Mouse (Mus musculus) thymus, adult 2 months (tissue): ENCODE results near the gene Ifnlr1. TPM values are rescaled to one million over a fixed set of nuclear protein-coding genes. Genes with fewer than 3 reads are reported as not detected.

Experiments
- DNase-seq: peaks from one replicate; pipeline ENCODE4 v3.0.0; 2021
- H3K27ac ChIP-seq: fragments of 200-500 bp; 2 replicates; pipeline ENCODE4 v1.5.1; 2012; ENCODE audit warnings: low read length, control low read depth; ENCODE audit not compliant: control insufficient read depth, insufficient read depth
- H3K27me3 ChIP-seq: fragments of 200-500 bp; 2 replicates; pipeline ENCODE4 v1.6.1; 2012; ENCODE audit warnings: mild to moderate bottlenecking, low read length, moderate library complexity, mixed read lengths; ENCODE audit not compliant: control insufficient read depth, insufficient read depth
- H3K36me3 ChIP-seq: fragments of 200-500 bp; 2 replicates; pipeline ENCODE4 v1.6.1; 2012; ENCODE audit warnings: mild to moderate bottlenecking, low read length, moderate library complexity; ENCODE audit not compliant: control insufficient read depth, insufficient read depth
- H3K4me1 ChIP-seq: fragments of 200-500 bp; replicated peaks from 2 replicates; pipeline ENCODE4 v1.6.1; 2012; ENCODE audit warnings: low read length; ENCODE audit not compliant: control insufficient read depth, insufficient read depth
- H3K4me3 ChIP-seq: fragments of 200-500 bp; 2 replicates; pipeline ENCODE4 v1.5.1; 2012; ENCODE audit warnings: mild to moderate bottlenecking, low read length, control low read depth, moderate library complexity; ENCODE audit not compliant: control insufficient read depth, insufficient read depth
- CTCF ChIP-seq: fragments of 200-500 bp; IDR thresholded peaks from 2 replicates; pipeline ENCODE4 v1.5.1; 2012; ENCODE audit warnings: mild to moderate bottlenecking, control low read depth, low read length, moderate library complexity, borderline replicate concordance; ENCODE audit not compliant: control insufficient read depth, poor library complexity, insufficient read depth; ENCODE audit errors: extremely low read depth
- POLR2A ChIP-seq: fragments of 200-500 bp; IDR thresholded peaks from 2 replicates; pipeline ENCODE4 v1.6.1; 2012; ENCODE audit warnings: mild to moderate bottlenecking, low read length, control low read depth, moderate library complexity; ENCODE audit not compliant: control insufficient read depth, poor library complexity, insufficient read depth; ENCODE audit errors: extremely low read depth
- WGBS: fragments of 180-500 bp; shearing (Covaris S2); methylation state at CpG from one replicate; pipeline ENCODE4 v1.1.7; 2018; 5-methylcytosine and 5-hydroxymethylcytosine counted together
- polyA plus RNA-seq: library from polyadenylated mRNA; depleted of rRNA; stranded (reverse); fragments of >200 nt; gene quantifications from 2 replicates; pipeline ENCODE4 v1.2.3, GENCODE M21; 2012

The Ifnlr1 gene
- polyA plus RNA-seq, 1 experiment: 2.5 TPM

GRCm38 (mm10) chr4:135666192-135666975, 19.7 kb upstream of the Ifnlr1 start:
- Histone ChIP-seq H3K4me1 (peaks cover 30% of the 10 kb centered on the region), H3K36me3 (no peaks in the 10 kb centered on the region), H3K4me3 (no peak overlapping the region), H3K27ac (no peak overlapping the region), H3K27me3 (no peaks in the 10 kb centered on the region)
- DNase-seq: peak; percentile 54
- 57% methylated on average over 17 of the region's 17 CpGs for WGBS
- no peak for TF ChIP-seq POLR2A
- no peak for TF ChIP-seq CTCF

DNA sequence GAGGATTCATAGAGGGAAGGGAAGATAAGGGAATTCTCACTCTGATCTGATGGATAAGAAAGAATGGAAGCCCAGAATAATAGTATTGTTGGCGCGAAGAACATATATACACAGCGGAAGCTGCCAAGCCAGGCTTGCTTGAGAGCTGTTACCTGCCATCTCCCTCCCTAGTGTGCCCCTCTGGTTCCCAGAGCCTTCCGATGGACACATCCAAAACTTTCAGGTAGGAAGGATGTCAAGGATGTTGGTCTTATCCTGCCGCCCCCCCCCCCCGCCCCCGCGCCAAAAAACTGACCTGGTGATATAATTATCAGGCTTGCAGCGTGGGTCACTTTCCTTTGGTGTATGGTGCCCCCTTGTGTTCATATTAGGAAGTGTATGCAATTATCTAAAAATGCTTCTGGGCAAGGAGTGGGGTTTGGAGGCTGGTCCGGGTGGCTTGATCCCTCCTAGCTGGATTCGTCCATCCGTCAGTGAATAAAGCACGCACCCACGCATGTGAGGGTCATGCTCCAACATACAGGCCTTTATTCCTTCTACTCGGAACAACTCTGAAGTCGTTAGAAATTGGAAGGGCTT, 18.7 kb upstream of the Ifnlr1 start:
- H3K4me3 ChIP-seq: no peak overlapping the region
- no peaks in the 10 kb centered on the region for H3K27me3 ChIP-seq
- H3K36me3 ChIP-seq: no peaks in the 10 kb centered on the region
- no peak overlapping the region for H3K27ac ChIP-seq
- WGBS: 13% methylated on average over 16 of the region's 16 CpGs
- peaks cover 21% of the 10 kb centered on the region for H3K4me1 ChIP-seq
- DNase-seq: peak; percentile 30
- TF ChIP-seq CTCF (no peak), POLR2A (no peak)

DNA sequence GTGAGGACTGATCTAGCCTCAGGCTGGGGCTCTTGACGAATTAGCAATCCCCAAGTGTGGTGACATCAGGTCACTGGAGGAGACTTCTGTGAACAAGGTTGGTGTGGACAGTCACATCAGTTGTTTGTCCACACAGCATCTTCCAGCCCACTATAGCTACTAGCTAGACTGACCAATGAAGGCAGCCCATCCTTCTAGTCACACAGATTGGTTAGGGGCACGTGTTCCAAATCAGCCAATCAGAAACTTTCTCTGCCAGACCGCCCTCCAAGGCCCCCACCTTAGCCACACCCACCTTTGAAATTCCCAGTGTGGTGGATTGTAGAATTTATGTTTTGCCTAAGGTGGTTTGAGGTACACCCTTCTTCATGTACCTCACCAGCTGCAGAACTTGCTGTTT, 12.6 kb upstream of the Ifnlr1 start:
- Histone ChIP-seq H3K27me3 (no peaks in the 10 kb centered on the region), H3K27ac (no peak overlapping the region), H3K4me1 (peaks cover 5% of the 10 kb centered on the region), H3K36me3 (no peaks in the 10 kb centered on the region), H3K4me3 (no peak overlapping the region)
- WGBS: 75% methylated on average over 3 of the region's 3 CpGs
- no peak for TF ChIP-seq CTCF
- no peak for DNase-seq

- Histone ChIP-seq H3K4me1 (peaks cover 5% of the 10 kb centered on the region), H3K4me3 (no peak overlapping the region), H3K27ac (no peak overlapping the region), H3K36me3 (no peaks in the 10 kb centered on the region), H3K27me3 (no peaks in the 10 kb centered on the region)
- DNase-seq: no peak
- WGBS: 54% methylated on average over 9 of the region's 9 CpGs
- no peak for TF ChIP-seq POLR2A
These were observed 11.1 kb upstream of the Ifnlr1 start for GRCm38 (mm10) chr4:135674993-135675392.

GRCm38 (mm10) chr4:135676476-135676875, 9.6 kb upstream of the Ifnlr1 start:
- H3K27me3 ChIP-seq: no peaks in the 10 kb centered on the region
- no peaks in the 10 kb centered on the region for H3K36me3 ChIP-seq
- DNase-seq: no peak
- whole genome bisulfite sequencing: 57% methylated on average over 5 of the region's 5 CpGs
- no peak overlapping the region for H3K27ac ChIP-seq
- TF ChIP-seq CTCF (no peak), POLR2A (no peak)
- H3K4me3 ChIP-seq: no peak overlapping the region
- peaks cover 5% of the 10 kb centered on the region for H3K4me1 ChIP-seq

DNA sequence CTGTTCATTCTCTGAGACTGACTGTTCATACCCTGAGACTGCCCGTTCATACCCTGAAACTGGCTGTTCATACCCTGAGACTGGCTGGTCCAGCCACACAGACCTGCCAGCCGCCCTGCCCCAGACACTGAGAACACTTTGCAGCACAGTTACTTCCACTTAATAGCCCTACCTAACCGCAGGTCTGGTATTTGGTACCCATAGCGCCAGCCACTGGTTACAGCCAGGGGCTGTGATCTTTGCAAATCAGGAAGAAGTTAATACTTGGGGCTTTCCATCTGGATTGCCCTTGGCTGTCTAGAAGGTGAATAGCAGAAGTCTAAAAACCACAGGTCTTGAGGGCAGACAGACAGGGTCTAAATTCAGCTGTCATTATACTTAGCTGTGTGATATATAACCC, 6.8 kb upstream of the Ifnlr1 start:
- H3K27me3 ChIP-seq: peaks cover 4% of the 10 kb centered on the region
- no peak overlapping the region for H3K4me3 ChIP-seq
- WGBS: 2% methylated on average over 4 of the region's 4 CpGs
- H3K36me3 ChIP-seq: no peaks in the 10 kb centered on the region
- DNase-seq: no peak
- peaks cover 5% of the 10 kb centered on the region for H3K4me1 ChIP-seq
- no peak for TF ChIP-seq POLR2A
- no peak for TF ChIP-seq CTCF
- no peak overlapping the region for H3K27ac ChIP-seq

DNA sequence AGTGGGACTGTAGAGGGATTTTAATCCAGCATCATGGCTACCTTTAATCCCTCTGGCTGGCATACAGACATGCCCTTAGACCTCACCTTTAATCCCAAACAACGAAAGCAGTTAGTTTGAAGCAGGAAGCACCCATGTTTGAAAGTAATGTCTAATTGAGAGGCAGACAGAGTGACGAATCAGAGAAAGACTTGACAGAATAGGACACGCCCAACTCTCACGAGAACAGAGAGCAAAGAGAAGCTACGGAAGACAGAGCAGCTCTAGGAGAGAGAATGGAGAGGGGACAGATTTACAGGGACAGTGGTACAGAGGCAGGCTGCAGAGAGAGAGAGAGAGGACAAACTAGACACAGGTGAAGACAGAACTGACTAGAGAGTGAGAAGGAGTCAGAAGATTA, 4.3 kb upstream of the Ifnlr1 start:
- no peaks in the 10 kb centered on the region for H3K36me3 ChIP-seq
- no peak overlapping the region for H3K4me3 ChIP-seq
- no peak for DNase-seq
- no peak overlapping the region for H3K27ac ChIP-seq
- WGBS: 93% methylated on average over 5 of the region's 5 CpGs
- TF ChIP-seq POLR2A: no peak
- TF ChIP-seq CTCF: no peak
- peaks cover 19% of the 10 kb centered on the region for H3K27me3 ChIP-seq
- peaks cover 5% of the 10 kb centered on the region; the same call in 1 of the 2 replicates for H3K4me1 ChIP-seq
